Mouse (Mus musculus): Measurements from ENCODE around the gene Uvrag.

GRCm38 (mm10) chr7:98924380-98924869 lies 216.5 kb downstream of the Uvrag start:
- TF ChIP-seq POLR2A (IDR thresholded peaks at IDR 0.05; ENCODE audit: extremely low read depth, insufficient read depth, low read length) (no peak), CTCF (IDR thresholded peaks at IDR 0.05; ENCODE audit: low read depth, low read length) (no peak)
